Mouse (Mus musculus) heart, embryonic 12.5 days (tissue): Measurements from ENCODE around the gene Tfdp1. TPM values are rescaled to one million over a fixed set of nuclear protein-coding genes. Genes with fewer than 3 reads are reported as not detected.
A peak's percentile ranks its signal among the peaks of the same experiment; 100 is the strongest.
"Not testable (repeated sequence)": the region's sequence is repeated elsewhere in the genome, so short reads cannot be mapped to it uniquely, and the experiment has no call there.

ENCODE experiments used
- ATAC-seq: fragments of 200-750 bp; cut with Nextera tagmentation; 2 replicates; pipeline ENCODE4 v1.8.0; 2017; ENCODE audit warnings: moderate TSS enrichment, moderate library complexity; ENCODE audit not compliant: insufficient number of reproducible peaks, low FRiP score
- H3K27ac ChIP-seq: fragments of 300-500 bp; sonication (generic); 2 replicates; pipeline ENCODE4 v1.5.1; 2016; ENCODE audit warnings: mild to moderate bottlenecking, moderate library complexity; ENCODE audit not compliant: poor library complexity, severe bottlenecking
- H3K27me3 ChIP-seq: fragments of 300-500 bp; sonication (generic); replicated peaks from 2 replicates; pipeline ENCODE4 v1.6.1; 2016; ENCODE audit warnings: mild to moderate bottlenecking, moderate library complexity
- H3K36me3 ChIP-seq: fragments of 300-500 bp; sonication (generic); 2 replicates; pipeline ENCODE4 v1.6.1; 2016; ENCODE audit warnings: mild to moderate bottlenecking, moderate library complexity
- H3K4me1 ChIP-seq: fragments of 300-500 bp; sonication (generic); replicated peaks from 2 replicates; pipeline ENCODE4 v1.6.1; 2016; ENCODE audit warnings: mild to moderate bottlenecking
- H3K4me2 ChIP-seq: fragments of 300-500 bp; sonication (generic); 2 replicates; pipeline ENCODE4 v1.6.1; 2016; ENCODE audit warnings: mild to moderate bottlenecking, moderate library complexity
- H3K4me3 ChIP-seq: fragments of 300-500 bp; sonication (generic); 2 replicates; pipeline ENCODE4 v1.5.1; 2016; ENCODE audit warnings: mild to moderate bottlenecking
- H3K9ac ChIP-seq: fragments of 300-500 bp; sonication (generic); 2 replicates; pipeline ENCODE4 v1.6.1; 2016; ENCODE audit warnings: mild to moderate bottlenecking, moderate library complexity
- H3K9me3 ChIP-seq: fragments of 300-500 bp; sonication (generic); replicated peaks from 2 replicates; pipeline ENCODE4 v1.6.1; 2016; ENCODE audit warnings: mild to moderate bottlenecking, moderate library complexity
- WGBS: fragments of 180-500 bp; shearing (Covaris S2); methylation state at CpG from one replicate; pipeline ENCODE4 v1.1.7; 2016; 5-methylcytosine and 5-hydroxymethylcytosine counted together
- polyA plus RNA-seq: library from polyadenylated mRNA; unstranded; fragments of >200 nt; fragmentation: Nextera tagmentation; extraction: Ambion mirVana; gene quantifications from 2 replicates; pipeline ENCODE4 v1.2.1, GENCODE M21; 2016

Tfdp1 gene
- polyA plus RNA-seq, 1 experiment from 2014 or later, result 105 TPM

GRCm38 (mm10) chr8:13326598-13326997 lies 12.0 kb upstream of the Tfdp1 start:
- ATAC-seq, result no peak
- WGBS, result 33% methylated on average over 5 of the region's 5 CpGs

GRCm38 (mm10) chr8:13334671-13335070 lies 3.9 kb upstream of the Tfdp1 start:
- Histone ChIP-seq H3K9me3 (no peaks in the 10 kb centered on the region), H3K36me3 (no peaks in the 10 kb centered on the region), H3K9ac (no peak overlapping the region), H3K4me3 (no peak overlapping the region), H3K4me1 (0 out of 2 replicates have a peak, but pooled peaks cover 4% of the 10 kb centered on the region), H3K27ac (no peak overlapping the region), H3K27me3 (no peaks in the 10 kb centered on the region), H3K4me2 (no peak overlapping the region)
- WGBS, result 44% methylated on average over 1 of the region's 1 CpGs
- no peak for ATAC-seq

More at GRCm38 (mm10) chr8:13326598-13326997, 12.0 kb upstream of the Tfdp1 start:
- H3K27ac ChIP-seq, result no peak overlapping the region
- no peaks in the 10 kb centered on the region for H3K27me3 ChIP-seq
- H3K9ac ChIP-seq, result no peak overlapping the region
- peaks cover 7% of the 10 kb centered on the region; the same call in 1 of the 2 replicates for H3K36me3 ChIP-seq
- H3K4me3 ChIP-seq, result no peak overlapping the region
- H3K4me2 ChIP-seq, result no peak overlapping the region
- no peaks in the 10 kb centered on the region for H3K9me3 ChIP-seq
- H3K4me1 ChIP-seq, result no peaks in the 10 kb centered on the region

GRCm38 (mm10) chr8:13337245-13337644 lies 1.3 kb upstream of the Tfdp1 start:
- not testable (repeated sequence) for H3K27ac ChIP-seq, H3K4me3 ChIP-seq, H3K9ac ChIP-seq, H3K9me3 ChIP-seq, H3K4me2 ChIP-seq, ATAC-seq, H3K27me3 ChIP-seq
- 82% methylated on average over 6 of the region's 6 CpGs for WGBS
- H3K36me3 ChIP-seq, result peaks cover 18% of the 10 kb centered on the region
- peaks cover 22% of the 10 kb centered on the region for H3K4me1 ChIP-seq

GRCm38 (mm10) chr8:13337678-13338077 lies 873 bp upstream of the Tfdp1 start:
- Histone ChIP-seq H3K36me3 (peaks cover 23% of the 10 kb centered on the region), H3K4me2 (peak overlapping the region; percentile 86), H3K27me3 (no peaks in the 10 kb centered on the region), H3K4me3 (no peak overlapping the region), H3K27ac (no peak overlapping the region), H3K4me1 (peaks cover 22% of the 10 kb centered on the region), H3K9ac (0 out of 2 replicates have a peak overlapping the region, but pooled peaks have one; percentile 99), H3K9me3 (no peaks in the 10 kb centered on the region)
- WGBS, result 66% methylated on average over 3 of the region's 3 CpGs
- no peak for ATAC-seq

GRCm38 (mm10) chr8:13338901-13339645 lies 522 bp downstream of the Tfdp1 start:
- peak overlapping the region; percentile 99 for H3K9ac ChIP-seq
- peak overlapping the region; percentile 86 for H3K4me2 ChIP-seq
- WGBS, result under 1% methylated on average over 70 of the region's 70 CpGs
- H3K9me3 ChIP-seq, result no peaks in the 10 kb centered on the region
- peaks cover 37% of the 10 kb centered on the region for H3K36me3 ChIP-seq
- peak overlapping the region; percentile 57 for H3K27ac ChIP-seq
- H3K4me1 ChIP-seq, result peaks cover 22% of the 10 kb centered on the region
- H3K4me3 ChIP-seq, result peak overlapping the region; percentile 96
- ATAC-seq, result peak; percentile 56
- no peaks in the 10 kb centered on the region for H3K27me3 ChIP-seq

GRCm38 (mm10) chr8:13339646-13339990 lies 1.1 kb downstream of the Tfdp1 start:
- H3K9me3 ChIP-seq, result no peaks in the 10 kb centered on the region
- ATAC-seq, result no peak
- no peak overlapping the region for H3K27ac ChIP-seq
- H3K36me3 ChIP-seq, result peaks cover 42% of the 10 kb centered on the region
- WGBS, result 12% methylated on average over 11 of the region's 11 CpGs
- peak overlapping the region; percentile 99 for H3K9ac ChIP-seq
- H3K27me3 ChIP-seq, result no peaks in the 10 kb centered on the region
- H3K4me2 ChIP-seq, result peak overlapping the region; percentile 86
- peak overlapping the region; percentile 96 for H3K4me3 ChIP-seq
- peaks cover 22% of the 10 kb centered on the region for H3K4me1 ChIP-seq

- Histone ChIP-seq H3K27ac (no peak overlapping the region), H3K9ac (peak overlapping the region; percentile 32; the same call in 1 of the 2 replicates), H3K9me3 (no peaks in the 10 kb centered on the region), H3K4me3 (no peak overlapping the region), H3K4me1 (peaks cover 30% of the 10 kb centered on the region), H3K4me2 (0 out of 2 replicates have a peak overlapping the region, but pooled peaks have one; percentile 86), H3K27me3 (no peaks in the 10 kb centered on the region), H3K36me3 (peaks cover 51% of the 10 kb centered on the region)
- no peak for ATAC-seq
- 82% methylated on average over 8 of the region's 8 CpGs for WGBS
Measured at GRCm38 (mm10) chr8:13340650-13341049, 2.1 kb downstream of the Tfdp1 start.

- H3K4me1 ChIP-seq, result peaks cover 41% of the 10 kb centered on the region
- no peak for ATAC-seq
- no peaks in the 10 kb centered on the region for H3K27me3 ChIP-seq
- H3K27ac ChIP-seq, result no peak overlapping the region
- no peak overlapping the region for H3K4me3 ChIP-seq
- H3K4me2 ChIP-seq, result no peak overlapping the region
- H3K9me3 ChIP-seq, result no peaks in the 10 kb centered on the region
- 74% methylated on average over 2 of the region's 2 CpGs for WGBS
- H3K9ac ChIP-seq, result no peak overlapping the region
- H3K36me3 ChIP-seq, result peaks cover 68% of the 10 kb centered on the region
Measured at GRCm38 (mm10) chr8:13342340-13342739, 3.8 kb downstream of the Tfdp1 start.

GRCm38 (mm10) chr8:13343134-13343533 lies 4.6 kb downstream of the Tfdp1 start:
- ATAC-seq, result no peak
- H3K4me1 ChIP-seq, result peaks cover 39% of the 10 kb centered on the region

GRCm38 (mm10) chr8:13350052-13350451 lies 11.5 kb downstream of the Tfdp1 start:
- no peak overlapping the region for H3K4me3 ChIP-seq
- H3K9ac ChIP-seq, result no peak overlapping the region
- no peak for ATAC-seq
- H3K36me3 ChIP-seq, result peaks cover 97% of the 10 kb centered on the region
- H3K27me3 ChIP-seq, result no peaks in the 10 kb centered on the region
- WGBS, result 68% methylated on average over 7 of the region's 7 CpGs
- peaks cover 70% of the 10 kb centered on the region for H3K4me1 ChIP-seq
- H3K4me2 ChIP-seq, result no peak overlapping the region
- H3K27ac ChIP-seq, result no peak overlapping the region
- H3K9me3 ChIP-seq, result no peaks in the 10 kb centered on the region

More at GRCm38 (mm10) chr8:13343134-13343533, 4.6 kb downstream of the Tfdp1 start:
- WGBS, result 84% methylated on average over 4 of the region's 4 CpGs
- Histone ChIP-seq H3K9me3 (no peaks in the 10 kb centered on the region), H3K36me3 (peaks cover 76% of the 10 kb centered on the region), H3K9ac (no peak overlapping the region), H3K4me3 (no peak overlapping the region), H3K27ac (no peak overlapping the region), H3K4me2 (no peak overlapping the region), H3K27me3 (no peaks in the 10 kb centered on the region)

- Histone ChIP-seq H3K9me3 (no peaks in the 10 kb centered on the region), H3K4me1 (peaks cover 63% of the 10 kb centered on the region), H3K9ac (no peak overlapping the region), H3K27ac (no peak overlapping the region), H3K4me2 (no peak overlapping the region), H3K4me3 (no peak overlapping the region), H3K36me3 (peaks cover 97% of the 10 kb centered on the region), H3K27me3 (no peaks in the 10 kb centered on the region)
- 82% methylated on average over 5 of the region's 5 CpGs for WGBS
- ATAC-seq, result no peak
Measured at GRCm38 (mm10) chr8:13351593-13351992, 13.0 kb downstream of the Tfdp1 start.
